Mouse (Mus musculus) kidney, embryonic 14.5 days (tissue): Measurements from ENCODE around the gene Fam160a2. TPM values are rescaled to one million over a fixed set of nuclear protein-coding genes. Genes with fewer than 3 reads are reported as not detected.

Source experiments
- ATAC-seq: fragments of 200-750 bp; cut with Nextera tagmentation; 2 replicates; pipeline ENCODE4 v1.8.0; 2017; ENCODE audit warnings: moderate number of reproducible peaks, mild to moderate bottlenecking, moderate TSS enrichment, moderate library complexity; ENCODE audit not compliant: low FRiP score, low TSS enrichment
- H3K27ac ChIP-seq: fragments of 300-500 bp; sonication (generic); 2 replicates; pipeline ENCODE4 v1.5.1; 2014; ENCODE audit warnings: low read depth, mild to moderate bottlenecking, low read length, moderate library complexity, mixed read lengths
- H3K27me3 ChIP-seq: fragments of 300-500 bp; sonication (generic); 2 replicates; pipeline ENCODE4 v1.6.1; 2014; ENCODE audit warnings: mild to moderate bottlenecking, low read length; ENCODE audit not compliant: control insufficient read depth, insufficient read depth
- H3K36me3 ChIP-seq: fragments of 300-500 bp; sonication (generic); 2 replicates; pipeline ENCODE4 v1.6.1; 2014; ENCODE audit warnings: low read length, mixed read lengths; ENCODE audit not compliant: control insufficient read depth, insufficient read depth
- H3K4me1 ChIP-seq: fragments of 300-500 bp; sonication (generic); 2 replicates; pipeline ENCODE4 v1.6.1; 2014; ENCODE audit warnings: low read length, mixed read lengths; ENCODE audit not compliant: control insufficient read depth, insufficient read depth
- H3K4me2 ChIP-seq: fragments of 300-500 bp; sonication (generic); replicated peaks from 2 replicates; pipeline ENCODE4 v1.6.1; 2014; ENCODE audit warnings: low read depth, mild to moderate bottlenecking, low read length
- H3K4me3 ChIP-seq: fragments of 300-500 bp; sonication (generic); 2 replicates; pipeline ENCODE4 v1.5.1; 2014; ENCODE audit warnings: mild to moderate bottlenecking, low read length
- H3K9ac ChIP-seq: fragments of 300-500 bp; sonication (generic); 2 replicates; pipeline ENCODE4 v1.6.1; 2014; ENCODE audit warnings: low read depth, mild to moderate bottlenecking, low read length, moderate library complexity
- H3K9me3 ChIP-seq: fragments of 300-500 bp; sonication (generic); 2 replicates; pipeline ENCODE4 v1.6.1; 2016; ENCODE audit warnings: low read length; ENCODE audit not compliant: control insufficient read depth
- WGBS: fragments of 180-500 bp; shearing (Covaris S2); extraction: QIAGEN DNeasy Blood & Tissue Kit; methylation state at CpG from one replicate; pipeline ENCODE4 v1.1.7; 2014; 5-methylcytosine and 5-hydroxymethylcytosine counted together
- polyA plus RNA-seq: library from polyadenylated mRNA; unstranded; fragments of >200 nt; fragmentation: Nextera tagmentation; extraction: Ambion mirVana; gene quantifications from 2 replicates; pipeline ENCODE4 v1.2.1, GENCODE M21; 2014

Gene Fam160a2
- polyA plus RNA-seq, 1 experiment from 2014 or later: 43.6 TPM

DNA sequence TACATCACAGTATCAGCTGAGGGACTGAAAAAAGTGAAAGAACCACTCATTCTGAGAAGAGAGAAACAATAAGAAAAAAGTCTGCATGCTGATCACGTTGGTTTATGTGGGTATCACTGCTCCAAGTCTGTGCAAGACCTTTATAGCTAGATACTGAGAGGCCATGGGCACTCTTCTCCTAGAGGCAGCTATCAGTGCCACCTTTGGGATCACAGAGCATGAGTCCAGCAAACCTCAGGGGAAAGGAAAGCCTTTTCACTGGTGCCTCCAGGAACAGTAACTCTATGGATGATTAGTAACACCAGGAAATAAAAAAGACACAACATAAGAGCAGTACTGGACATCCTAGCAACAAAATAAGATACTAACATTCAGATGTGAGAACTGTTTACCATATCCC lies 57.7 kb downstream of the Fam160a2 start, which contains the start of gene Olfr691:
Olfr691 (minus strand) TSS at position 101 of the 400 bp plus-strand sequence.
- Histone ChIP-seq H3K9me3 (no peaks in the 10 kb centered on the region), H3K4me3 (no peak within 1 kb of the TSS), H3K27me3 (no peaks in the 10 kb centered on the region), H3K4me2 (no peak within 1 kb of the TSS), H3K27ac (no peak within 1 kb of the TSS), H3K36me3 (no peaks in the 10 kb centered on the region), H3K4me1 (no peaks in the 10 kb centered on the region), H3K9ac (no peak within 1 kb of the TSS)
- ATAC-seq: no peak
- 51% methylated on average over 1 of the region's 1 CpGs for WGBS

DNA sequence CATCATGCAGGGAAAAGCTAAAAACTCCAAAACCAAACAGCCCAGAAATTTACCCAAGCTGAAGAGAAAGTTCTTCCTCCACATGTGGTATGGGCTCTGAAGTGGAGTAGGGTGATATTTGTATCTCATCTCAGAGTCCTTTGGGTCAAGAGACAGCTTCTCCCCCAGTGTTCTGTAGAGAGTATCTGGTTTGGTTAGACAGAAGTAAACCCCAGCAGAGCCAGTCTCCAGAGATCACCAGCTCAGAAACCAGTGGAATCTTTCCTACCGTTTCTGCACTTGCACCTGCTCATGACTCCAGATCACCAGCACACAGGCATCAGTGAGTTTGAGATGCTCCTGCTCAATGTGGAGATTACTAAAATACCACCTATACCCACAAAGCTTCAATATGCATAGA lies 65.8 kb downstream of the Fam160a2 start, which contains the start of gene Olfr690:
Olfr690 (minus strand) TSS at position 101 of the 400 bp plus-strand sequence.
- Histone ChIP-seq H3K4me1 (no peaks in the 10 kb centered on the region), H3K4me3 (no peak within 1 kb of the TSS), H3K9me3 (no peaks in the 10 kb centered on the region), H3K4me2 (no peak within 1 kb of the TSS), H3K9ac (no peak within 1 kb of the TSS), H3K27ac (no peak within 1 kb of the TSS), H3K27me3 (no peaks in the 10 kb centered on the region), H3K36me3 (no peaks in the 10 kb centered on the region)
- no peak for ATAC-seq
- 82% methylated on average over 1 of the region's 1 CpGs for WGBS

DNA sequence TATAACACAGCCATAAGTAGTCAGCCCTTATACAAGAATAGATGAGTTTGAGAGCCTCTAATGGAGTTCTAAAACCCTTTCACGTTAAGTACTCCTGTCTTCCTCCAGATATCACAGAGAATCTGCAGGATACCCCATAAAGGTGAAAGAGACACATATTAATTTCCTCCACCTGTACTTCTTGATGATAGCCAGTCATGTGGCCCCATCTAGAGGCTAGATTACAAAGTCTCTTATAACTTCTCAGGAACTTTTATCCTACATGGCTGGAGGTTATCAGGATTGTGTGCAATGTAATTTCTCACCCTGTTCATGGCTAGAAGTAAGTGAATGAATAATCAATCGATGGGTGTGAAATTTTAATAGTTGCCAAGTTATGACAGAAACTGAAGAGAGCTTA lies 74.6 kb downstream of the Fam160a2 start:
- H3K27me3 ChIP-seq: no peaks in the 10 kb centered on the region
- H3K4me1 ChIP-seq: no peaks in the 10 kb centered on the region
- H3K27ac ChIP-seq: no peak overlapping the region
- H3K36me3 ChIP-seq: no peaks in the 10 kb centered on the region
- H3K9me3 ChIP-seq: no peaks in the 10 kb centered on the region
- no peak for ATAC-seq
- no peak overlapping the region for H3K4me2 ChIP-seq
- no peak overlapping the region for H3K9ac ChIP-seq
- WGBS: 85% methylated on average over 2 of the region's 2 CpGs
- H3K4me3 ChIP-seq: no peak overlapping the region

Other genes starting within 250 kb of the Fam160a2 start
- gene Olfr684, start 236.4 kb downstream of the Fam160a2 start, polyA plus RNA-seq: not detected in 2 replicates
- not detected in 2 replicates for gene Olfr685, start 214.0 kb downstream of the Fam160a2 start, polyA plus RNA-seq
- not detected in 2 replicates for gene Olfr686, start 192.6 kb downstream of the Fam160a2 start, polyA plus RNA-seq
- gene Olfr688, start 112.0 kb downstream of the Fam160a2 start, polyA plus RNA-seq: not detected in 2 replicates
- gene Olfr689, start 88.9 kb downstream of the Fam160a2 start, polyA plus RNA-seq: not detected in 2 replicates
- not detected in 2 replicates for gene Olfr690, start 66.0 kb downstream of the Fam160a2 start, polyA plus RNA-seq
- gene Olfr691, start 57.8 kb downstream of the Fam160a2 start, polyA plus RNA-seq: 0.13 TPM in 1 of 2 replicates, not detected in the other
- gene Olfr692, start 31.8 kb downstream of the Fam160a2 start, polyA plus RNA-seq: not detected in 2 replicates
- not detected in 2 replicates for gene Gm5901, start 25.0 kb downstream of the Fam160a2 start, polyA plus RNA-seq
- gene Cnga4, start 4.5 kb upstream of the Fam160a2 start, polyA plus RNA-seq: not detected in 2 replicates
- 0.56 and 0.58 TPM in 2 replicates for gene Cckbr, start 25.7 kb upstream of the Fam160a2 start, polyA plus RNA-seq
- gene Cavin3, start 82.2 kb upstream of the Fam160a2 start, polyA plus RNA-seq: 48.0 and 55.0 TPM in 2 replicates
- gene Smpd1, start 154.3 kb upstream of the Fam160a2 start, polyA plus RNA-seq: 35.2 and 45.7 TPM in 2 replicates
- gene Apbb1, start 181.6 kb upstream of the Fam160a2 start, polyA plus RNA-seq: 40.1 and 43.0 TPM in 2 replicates
- 0.14 and 0.34 TPM in 2 replicates for gene Hpx, start 200.1 kb upstream of the Fam160a2 start, polyA plus RNA-seq
- gene Trim3, start 233.5 kb upstream of the Fam160a2 start, polyA plus RNA-seq: 18.8 and 25.5 TPM in 2 replicates
- 180 and 198 TPM in 2 replicates for gene Timm10b, start 240.0 kb upstream of the Fam160a2 start, polyA plus RNA-seq
- gene Arfip2, start 240.4 kb upstream of the Fam160a2 start, polyA plus RNA-seq: 88.2 and 94.8 TPM in 2 replicates
- gene Gm45799, start 240.5 kb upstream of the Fam160a2 start, polyA plus RNA-seq: 23.4 and 24.3 TPM in 2 replicates